Comparison of ENCODE assay signal across 9 mouse cellular contexts in the genomic region with DNA sequence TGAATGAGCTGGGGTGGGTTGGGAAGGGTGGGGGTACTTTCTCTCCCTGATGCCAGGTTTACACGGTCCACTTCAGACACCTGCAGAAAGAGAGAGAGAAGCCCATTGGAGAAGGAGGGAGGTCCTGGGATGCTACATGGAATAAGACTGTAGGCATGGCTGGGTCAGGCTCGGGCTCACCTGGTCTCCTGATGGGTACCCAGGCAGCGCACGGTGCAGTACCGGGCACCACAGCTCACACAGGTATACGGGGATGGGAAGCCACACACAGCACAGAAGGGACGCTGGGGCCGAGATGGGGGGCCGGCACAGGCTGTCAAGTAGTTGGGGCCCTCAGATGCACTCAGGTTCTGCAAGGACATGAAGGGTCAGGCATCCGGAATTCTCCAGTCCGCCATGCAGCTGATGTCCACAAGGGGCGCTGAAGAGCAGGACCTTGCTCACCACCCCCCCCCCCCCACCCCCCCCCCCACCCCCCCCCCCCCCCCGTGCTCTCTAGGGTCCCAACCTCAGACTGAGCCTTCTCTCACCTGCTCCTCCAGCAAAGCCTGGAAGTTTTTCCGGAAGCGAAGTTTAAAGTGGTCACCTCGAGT. TPM values are rescaled to one million over a fixed set of nuclear protein-coding genes. Genes with fewer than 3 reads are reported as not detected.
DNase-seq lines count a peak whose midpoint lies in the region; ATAC-seq lines count a peak whose summit lies in the region.
"Had no signal": no experiment of that assay in that cellular context is flagged by ENCODE, and none has a peak within 500 bp of the region (broad histone marks: within the 10 kb centered on the region; RNA-seq: fewer than 3 reads in every experiment).

No protein-coding gene starts in this region.

- no peak overlapping the region for H3K4me3 ChIP-seq in midbrain, embryonic 12.5 days
- H3K4me3 ChIP-seq in midbrain, embryonic 15.5 days = no peak overlapping the region
- H3K4me3 ChIP-seq in limb, embryonic 11.5 days (ENCODE audit: low read depth, low read length) = no peak overlapping the region
- H3K4me3 ChIP-seq: neural tube, embryonic 12.5 days had no signal

- no peak overlapping the region for H3K27ac ChIP-seq in midbrain, embryonic 12.5 days (replicated peaks)
- H3K27ac ChIP-seq in midbrain, embryonic 15.5 days = no peak overlapping the region
- no peak overlapping the region for H3K27ac ChIP-seq in limb, embryonic 11.5 days (replicated peaks; ENCODE audit: low read depth, low read length)
- H3K27ac ChIP-seq: neural tube, embryonic 12.5 days had no signal

- ATAC-seq in midbrain, embryonic 12.5 days (ENCODE audit: low FRiP score, low read depth) = 0 out of 2 replicates have a peak, but pooled peaks have one; percentile 14
- ATAC-seq in midbrain, embryonic 15.5 days (replicated peaks) = no peak
- no peak for ATAC-seq in limb, embryonic 11.5 days (ENCODE audit: insufficient number of reproducible peaks, low FRiP score, low TSS enrichment, low read depth)

- H3K9ac ChIP-seq in midbrain, embryonic 12.5 days (replicated peaks) = no peak overlapping the region
- H3K9ac ChIP-seq in midbrain, embryonic 15.5 days = no peak overlapping the region
- H3K9ac ChIP-seq in limb, embryonic 11.5 days (ENCODE audit: low read length) = no peak overlapping the region

- no peaks in the 10 kb centered on the region for H3K9me3 ChIP-seq in midbrain, embryonic 12.5 days
- no peaks in the 10 kb centered on the region for H3K9me3 ChIP-seq in midbrain, embryonic 15.5 days
- H3K9me3 ChIP-seq in limb, embryonic 11.5 days (ENCODE audit: control insufficient read depth, low read length) = no peaks in the 10 kb centered on the region
- H3K9me3 ChIP-seq: neural tube, embryonic 12.5 days had no signal

- WGBS in midbrain, embryonic 12.5 days = 53% methylated on average over 15 of the region's 16 CpGs
- WGBS in midbrain, embryonic 15.5 days = 55% methylated on average over 15 of the region's 16 CpGs
- 51% methylated on average over 15 of the region's 16 CpGs for WGBS in limb, embryonic 11.5 days

- H3K4me1 ChIP-seq in midbrain, embryonic 12.5 days = peaks cover 9% of the 10 kb centered on the region
- peaks cover 8% of the 10 kb centered on the region for H3K4me1 ChIP-seq in midbrain, embryonic 15.5 days
- H3K4me1 ChIP-seq in limb, embryonic 11.5 days (ENCODE audit: control insufficient read depth, insufficient read depth, low read length) = 0 out of 2 replicates have a peak, but pooled peaks cover 3% of the 10 kb centered on the region

- DNase-seq in heart, adult 11 months = peak; percentile 93
- DNase-seq in heart, adult 9 months (ENCODE audit: low spot score in 2 of 2) = no peak
- DNase-seq in brain, adult 2 months (ENCODE audit: low read depth, low spot score) = peak; percentile 63
- peak; percentile 75 for DNase-seq in limb, embryonic 11.5 days (ENCODE audit: low spot score)
- DNase-seq in thymus, postnatal 25 days = peak; percentile 47
- no peak for DNase-seq in urinary bladder, postnatal 10 days (ENCODE audit: low spot score)

- H3K36me3 ChIP-seq in midbrain, embryonic 12.5 days = peaks cover 21% of the 10 kb centered on the region
- H3K36me3 ChIP-seq in midbrain, embryonic 15.5 days (replicated peaks) = peaks cover 4% of the 10 kb centered on the region; the same call in 1 of the 2 replicates
- H3K36me3 ChIP-seq in limb, embryonic 11.5 days (ENCODE audit: control insufficient read depth, insufficient read depth, low read length) = no peaks in the 10 kb centered on the region

- H3K4me2 ChIP-seq in midbrain, embryonic 12.5 days (replicated peaks) = no peak overlapping the region
- no peak overlapping the region for H3K4me2 ChIP-seq in midbrain, embryonic 15.5 days
- H3K4me2 ChIP-seq in limb, embryonic 11.5 days (ENCODE audit: low read depth, severe bottlenecking) = no peak overlapping the region
- H3K4me2 ChIP-seq: neural tube, embryonic 12.5 days had no signal

- H3K27me3 ChIP-seq in midbrain, embryonic 12.5 days = no peaks in the 10 kb centered on the region
- H3K27me3 ChIP-seq in midbrain, embryonic 15.5 days (replicated peaks) = no peaks in the 10 kb centered on the region
- H3K27me3 ChIP-seq in limb, embryonic 11.5 days (ENCODE audit: control insufficient read depth, insufficient read depth, low read length) = no peaks in the 10 kb centered on the region
- H3K27me3 ChIP-seq: neural tube, embryonic 12.5 days had no signal

RNA-seq across cellular contexts. Expression of a gene that starts 4.4 kb away (rescaled TPM):
- 39.0 and 40.7 TPM in 2 replicates for polyA plus RNA-seq in midbrain, embryonic 12.5 days (2016; fragmentation: Nextera tagmentation; extraction: Ambion mirVana)
- 38.9 and 44.1 TPM in 2 replicates for polyA plus RNA-seq in midbrain, embryonic 15.5 days (2015; fragmentation: Nextera tagmentation; extraction: Ambion mirVana)
- 26.4 and 32.6 TPM in 2 replicates for polyA plus RNA-seq in limb, embryonic 11.5 days (2014; fragmentation: Nextera tagmentation; extraction: Ambion mirVana)

RNA-seq across cellular contexts. Expression of a gene that starts 5.4 kb away (rescaled TPM):
- polyA plus RNA-seq in midbrain, embryonic 12.5 days (2016; fragmentation: Nextera tagmentation; extraction: Ambion mirVana) = 92.8 and 102 TPM in 2 replicates
- polyA plus RNA-seq in midbrain, embryonic 15.5 days (2015; fragmentation: Nextera tagmentation; extraction: Ambion mirVana) = 131 and 132 TPM in 2 replicates
- polyA plus RNA-seq in limb, embryonic 11.5 days (2014; fragmentation: Nextera tagmentation; extraction: Ambion mirVana) = 104 and 114 TPM in 2 replicates

RNA-seq across cellular contexts. Expression of a gene that starts 16.0 kb away (rescaled TPM):
- polyA plus RNA-seq in midbrain, embryonic 12.5 days (2016; fragmentation: Nextera tagmentation; extraction: Ambion mirVana) = 0.19 TPM in 1 of 2 replicates, not detected in the other
- polyA plus RNA-seq in midbrain, embryonic 15.5 days (2015; fragmentation: Nextera tagmentation; extraction: Ambion mirVana) = 0.18 and 0.36 TPM in 2 replicates
- polyA plus RNA-seq in limb, embryonic 11.5 days (2014; fragmentation: Nextera tagmentation; extraction: Ambion mirVana) = 0.08 TPM in 1 of 2 replicates, not detected in the other

RNA-seq across cellular contexts. Expression of a gene that starts 29.4 kb away (rescaled TPM):
- 314 and 323 TPM in 2 replicates for polyA plus RNA-seq in midbrain, embryonic 12.5 days (2016; fragmentation: Nextera tagmentation; extraction: Ambion mirVana)
- polyA plus RNA-seq in midbrain, embryonic 15.5 days (2015; fragmentation: Nextera tagmentation; extraction: Ambion mirVana) = 357 and 367 TPM in 2 replicates
- polyA plus RNA-seq in limb, embryonic 11.5 days (2014; fragmentation: Nextera tagmentation; extraction: Ambion mirVana) = 283 and 299 TPM in 2 replicates

RNA-seq across cellular contexts. Expression of a gene that starts 43.8 kb away (rescaled TPM):
- 0.85 and 0.91 TPM in 2 replicates for polyA plus RNA-seq in midbrain, embryonic 12.5 days (2016; fragmentation: Nextera tagmentation; extraction: Ambion mirVana)
- polyA plus RNA-seq in midbrain, embryonic 15.5 days (2015; fragmentation: Nextera tagmentation; extraction: Ambion mirVana) = 9.9 and 11.1 TPM in 2 replicates
- polyA plus RNA-seq in limb, embryonic 11.5 days (2014; fragmentation: Nextera tagmentation; extraction: Ambion mirVana) = not detected in 2 replicates

Comparison
In these comparisons a context has a peak if more than half of its experiments do, and no peak if none do; other contexts are left out.
1. DNase-seq: peak in heart, adult 11 months (single experiment), brain, adult 2 months (single experiment), limb, embryonic 11.5 days (single experiment) and thymus, postnatal 25 days (single experiment); none in heart, adult 9 months (0 of 2) and urinary bladder, postnatal 10 days (single experiment).